Mouse (Mus musculus) liver, adult 2 months (tissue): ENCODE data around the gene Gpatch1.

Source experiments
- CTCF ChIP-seq: fragments of 200-500 bp; IDR thresholded peaks from 2 replicates; pipeline ENCODE4 v1.5.1; 2011; ENCODE audit warnings: low read depth, low read length, control low read depth
- POLR2A ChIP-seq: fragments of 200-500 bp; IDR thresholded peaks from 2 replicates; pipeline ENCODE4 v1.6.1; 2011; ENCODE audit warnings: low read length, control low read depth; ENCODE audit not compliant: insufficient read depth; ENCODE audit errors: extremely low read depth

- TF ChIP-seq CTCF: no peak
- no peak for TF ChIP-seq POLR2A
Observed at GRCm38 (mm10) chr7:35295631-35296030, 22.6 kb downstream of the Gpatch1 start.
